Mouse (Mus musculus): ENCODE measurements at regions not wholly inside any gene's neighbourhood (a gene's known extent, or its start where the extent isn't known, plus 50 kb on each side); places are given as distances from the start of the nearest gene placed in this dataset.

DNA sequence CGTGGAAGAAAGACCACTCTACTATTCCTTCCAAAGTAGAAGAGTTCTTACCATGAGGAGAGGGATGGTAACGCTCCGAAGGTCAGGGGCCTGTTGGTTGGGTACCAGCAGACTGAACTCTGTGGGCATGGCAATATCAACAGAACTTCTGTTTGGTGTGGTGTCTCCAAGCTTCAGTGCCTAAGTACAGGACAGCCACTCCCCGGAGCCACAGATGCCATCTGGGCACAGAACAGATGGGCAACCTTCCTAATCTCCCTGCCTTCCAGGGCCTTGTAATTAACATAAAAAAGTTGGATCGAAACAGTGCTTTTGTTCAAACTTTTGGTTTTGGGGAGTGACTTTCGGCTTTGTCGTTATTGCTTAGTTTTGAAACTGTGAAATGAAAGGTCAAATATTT, 116.6 kb upstream of the Map3k1 start:
- no peak overlapping the region for H3K4me3 ChIP-seq (ENCODE audit: insufficient read depth, poor library complexity, severe bottlenecking)
- H3K79me3 ChIP-seq (ENCODE audit: low read depth): no peaks in the 10 kb centered on the region
- no peaks in the 10 kb centered on the region for H3K27me3 ChIP-seq (ENCODE audit: control insufficient read depth, insufficient read depth, insufficient read length)
- TF ChIP-seq USF1 (IDR thresholded peaks at IDR 0.05; ENCODE audit: low read depth): no peak
- no peak for TF ChIP-seq FOSL1 (IDR thresholded peaks at IDR 0.05; ENCODE audit: insufficient read depth, low read length, poor library complexity, severe bottlenecking)
- TF ChIP-seq MYOG (IDR thresholded peaks at IDR 0.05; ENCODE audit: control insufficient read depth, extremely low read depth, insufficient read length): no peak
- TF ChIP-seq MYOD1 (IDR thresholded peaks at IDR 0.05; ENCODE audit: control insufficient read depth, insufficient read length, low read depth): no peak
- TF ChIP-seq CEBPB (IDR thresholded peaks at IDR 0.05; ENCODE audit: low read depth): no peak
- no peak for TF ChIP-seq MAX (IDR thresholded peaks at IDR 0.05)
- TF ChIP-seq CTCF (IDR thresholded peaks at IDR 0.05; ENCODE audit: control insufficient read depth, insufficient read depth, insufficient read length): no peak
- no peaks in the 10 kb centered on the region for H3K36me3 ChIP-seq (ENCODE audit: control insufficient read depth, insufficient read depth)
- no peaks in the 10 kb centered on the region for H3K79me2 ChIP-seq (ENCODE audit: control insufficient read depth, insufficient read depth)
- H3ac ChIP-seq (ENCODE audit: control insufficient read depth, insufficient read length, low read depth): no peak overlapping the region

DNA sequence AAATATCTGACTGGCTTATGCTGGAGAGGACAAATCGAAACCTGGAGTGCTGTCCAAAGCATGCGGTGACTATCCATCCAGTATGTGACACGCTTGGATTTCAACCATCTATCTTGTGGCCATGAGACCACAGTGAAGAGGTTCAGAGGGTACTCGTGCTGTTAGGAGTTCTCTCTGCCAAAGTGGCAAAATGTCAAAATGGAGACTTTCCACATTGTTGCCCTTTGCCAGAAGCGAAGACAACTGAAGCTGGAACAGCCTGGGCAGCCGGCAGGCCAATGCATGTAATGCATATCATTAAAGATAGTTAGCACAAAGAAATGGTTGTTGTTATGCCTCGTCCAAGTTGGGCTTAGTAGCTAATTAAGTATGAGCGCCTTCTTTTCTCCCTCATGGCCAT, 118.0 kb upstream of the Map3k1 start:
- H3K36me3 ChIP-seq (ENCODE audit: control insufficient read depth, insufficient read depth): no peaks in the 10 kb centered on the region
- no peaks in the 10 kb centered on the region for H3K79me3 ChIP-seq (ENCODE audit: low read depth)
- H3K79me2 ChIP-seq (ENCODE audit: control insufficient read depth, insufficient read depth): no peaks in the 10 kb centered on the region
- no peaks in the 10 kb centered on the region for H3K27me3 ChIP-seq (ENCODE audit: control insufficient read depth, insufficient read depth, insufficient read length)
- no peak for TF ChIP-seq FOSL1 (IDR thresholded peaks at IDR 0.05; ENCODE audit: insufficient read depth, low read length, poor library complexity, severe bottlenecking)
- TF ChIP-seq USF1 (IDR thresholded peaks at IDR 0.05; ENCODE audit: low read depth): no peak
- TF ChIP-seq MYOD1 (IDR thresholded peaks at IDR 0.05; ENCODE audit: control insufficient read depth, insufficient read length, low read depth): no peak
- no peak for TF ChIP-seq CEBPB (IDR thresholded peaks at IDR 0.05; ENCODE audit: low read depth)
- TF ChIP-seq CTCF (IDR thresholded peaks at IDR 0.05; ENCODE audit: control insufficient read depth, insufficient read depth, insufficient read length): no peak
- H3K4me3 ChIP-seq (ENCODE audit: insufficient read depth, poor library complexity, severe bottlenecking): no peak overlapping the region
- H3ac ChIP-seq (ENCODE audit: control insufficient read depth, insufficient read length, low read depth): no peak overlapping the region

DNA sequence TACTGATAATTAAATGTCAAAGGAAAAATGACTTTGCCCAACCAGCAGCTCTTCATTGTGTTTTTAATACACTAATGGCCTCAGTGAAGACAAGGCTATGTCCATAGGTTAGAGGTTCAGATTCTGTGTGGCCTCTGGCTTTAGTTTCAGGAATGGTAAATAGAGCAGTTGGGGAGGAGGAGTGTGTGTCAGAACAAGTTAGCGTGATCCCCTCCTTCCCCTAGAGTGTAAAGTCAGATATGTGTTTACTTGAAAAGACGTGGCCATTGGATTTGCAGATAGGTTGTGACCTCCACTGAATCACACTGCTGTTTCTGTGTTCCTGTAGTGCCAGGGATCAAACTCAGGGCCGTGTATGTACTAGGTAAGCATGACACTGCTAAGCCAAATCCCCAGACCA, 118.7 kb upstream of the Map3k1 start:
- no peaks in the 10 kb centered on the region for H3K27me3 ChIP-seq (ENCODE audit: control insufficient read depth, insufficient read depth, insufficient read length)
- TF ChIP-seq MYOG (IDR thresholded peaks at IDR 0.05; ENCODE audit: control insufficient read depth, extremely low read depth, insufficient read length) (no peak), CTCF (IDR thresholded peaks at IDR 0.05; ENCODE audit: control insufficient read depth, insufficient read depth, insufficient read length) (no peak)
- H3K4me3 ChIP-seq (ENCODE audit: insufficient read depth, poor library complexity, severe bottlenecking): no peak overlapping the region
- no peaks in the 10 kb centered on the region for H3K79me3 ChIP-seq (ENCODE audit: low read depth)
- no peaks in the 10 kb centered on the region for H3K79me2 ChIP-seq (ENCODE audit: control insufficient read depth, insufficient read depth)
- H3ac ChIP-seq (ENCODE audit: control insufficient read depth, insufficient read length, low read depth): no peak overlapping the region
- H3K36me3 ChIP-seq (ENCODE audit: control insufficient read depth, insufficient read depth): no peaks in the 10 kb centered on the region

DNA sequence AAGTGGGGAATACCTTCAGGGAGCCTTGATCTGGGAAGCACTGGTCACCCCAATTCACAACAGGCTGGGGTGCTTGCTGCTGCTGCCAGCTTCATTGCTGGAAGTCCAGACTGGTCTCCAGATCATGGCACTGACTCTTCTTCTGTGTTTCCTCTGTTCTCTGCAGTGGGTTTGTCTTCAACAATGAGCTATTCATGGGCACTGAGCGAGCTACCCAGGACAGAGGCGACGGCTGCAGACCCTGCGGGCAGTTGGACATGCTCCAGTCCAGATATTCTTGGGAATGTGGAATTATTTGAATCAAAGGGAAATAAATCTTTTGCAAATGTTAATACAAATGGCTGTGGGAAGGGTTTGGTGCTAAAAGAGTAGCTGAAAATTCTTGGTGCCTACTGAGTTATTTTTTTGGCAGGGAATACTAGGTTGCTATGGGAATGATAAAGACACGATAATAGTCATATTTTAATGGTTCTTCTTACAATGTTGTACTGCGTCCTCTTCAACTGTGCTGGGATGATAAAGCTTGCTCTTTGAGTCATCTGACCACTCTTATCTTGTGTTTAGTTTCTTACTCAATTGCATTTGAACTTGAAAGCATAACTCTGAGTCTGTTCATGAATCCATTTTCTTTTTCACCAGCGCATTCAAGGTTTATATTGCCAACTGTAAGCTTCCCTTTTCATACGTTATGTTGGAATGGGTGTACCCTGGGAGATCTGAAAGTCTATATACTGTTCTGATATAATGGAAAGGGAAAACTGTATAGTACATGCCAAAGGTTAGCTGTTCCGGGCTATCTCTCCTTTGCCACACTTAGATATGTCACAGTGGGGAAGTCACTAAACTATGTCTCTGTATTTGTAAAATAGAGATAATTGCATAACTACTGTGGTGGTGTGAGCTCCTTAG, 120.1 kb upstream of the Map3k1 start:
- H3ac ChIP-seq (ENCODE audit: control insufficient read depth, insufficient read length, low read depth): no peak overlapping the region
- H3K79me3 ChIP-seq (ENCODE audit: low read depth): no peaks in the 10 kb centered on the region
- H3K4me3 ChIP-seq (ENCODE audit: insufficient read depth, poor library complexity, severe bottlenecking): no peak overlapping the region
- H3K27me3 ChIP-seq (ENCODE audit: control insufficient read depth, insufficient read depth, insufficient read length): no peaks in the 10 kb centered on the region
- H3K36me3 ChIP-seq (ENCODE audit: control insufficient read depth, insufficient read depth): no peaks in the 10 kb centered on the region
- TF ChIP-seq MYOD1 (IDR thresholded peaks at IDR 0.05; ENCODE audit: control insufficient read depth, insufficient read length, low read depth) (no peak), MYOG (IDR thresholded peaks at IDR 0.05; ENCODE audit: control insufficient read depth, extremely low read depth, insufficient read length) (no peak), CEBPB (IDR thresholded peaks at IDR 0.05; ENCODE audit: low read depth) (no peak), USF1 (IDR thresholded peaks at IDR 0.05; ENCODE audit: low read depth) (no peak), CTCF (IDR thresholded peaks at IDR 0.05; ENCODE audit: control insufficient read depth, insufficient read depth, insufficient read length) (no peak), FOSL1 (IDR thresholded peaks at IDR 0.05; ENCODE audit: insufficient read depth, low read length, poor library complexity, severe bottlenecking) (no peak), MAX (IDR thresholded peaks at IDR 0.05) (no peak)
- H3K79me2 ChIP-seq (ENCODE audit: control insufficient read depth, insufficient read depth): no peaks in the 10 kb centered on the region

DNA sequence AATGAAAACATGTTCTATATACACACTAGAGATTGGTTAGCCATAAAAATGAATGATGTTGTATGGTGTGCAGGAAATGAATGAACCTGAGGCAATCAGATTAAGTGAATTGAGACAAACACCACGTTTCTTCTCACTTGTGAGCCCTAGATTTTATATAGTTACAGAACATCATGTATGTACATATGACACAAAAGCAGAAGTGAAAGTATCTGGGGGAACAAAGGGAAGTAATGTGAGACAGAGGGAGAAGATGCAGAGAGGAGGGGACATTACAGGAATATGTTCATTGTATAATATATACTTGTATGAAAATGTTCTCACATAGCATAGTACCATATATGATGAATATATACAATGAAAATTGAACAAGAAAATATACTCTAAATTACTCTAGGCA, 121.1 kb upstream of the Map3k1 start:
- TF ChIP-seq CEBPB (IDR thresholded peaks at IDR 0.05; ENCODE audit: low read depth) (no peak), USF1 (IDR thresholded peaks at IDR 0.05; ENCODE audit: low read depth) (no peak), CTCF (IDR thresholded peaks at IDR 0.05; ENCODE audit: control insufficient read depth, insufficient read depth, insufficient read length) (no peak), MYOD1 (IDR thresholded peaks at IDR 0.05; ENCODE audit: control insufficient read depth, insufficient read length, low read depth) (no peak), MAX (IDR thresholded peaks at IDR 0.05) (no peak), FOSL1 (IDR thresholded peaks at IDR 0.05; ENCODE audit: insufficient read depth, low read length, poor library complexity, severe bottlenecking) (no peak), MYOG (IDR thresholded peaks at IDR 0.05; ENCODE audit: control insufficient read depth, extremely low read depth, insufficient read length) (no peak)
- H3K79me2 ChIP-seq (ENCODE audit: control insufficient read depth, insufficient read depth): no peaks in the 10 kb centered on the region
- no peaks in the 10 kb centered on the region for H3K27me3 ChIP-seq (ENCODE audit: control insufficient read depth, insufficient read depth, insufficient read length)

DNA sequence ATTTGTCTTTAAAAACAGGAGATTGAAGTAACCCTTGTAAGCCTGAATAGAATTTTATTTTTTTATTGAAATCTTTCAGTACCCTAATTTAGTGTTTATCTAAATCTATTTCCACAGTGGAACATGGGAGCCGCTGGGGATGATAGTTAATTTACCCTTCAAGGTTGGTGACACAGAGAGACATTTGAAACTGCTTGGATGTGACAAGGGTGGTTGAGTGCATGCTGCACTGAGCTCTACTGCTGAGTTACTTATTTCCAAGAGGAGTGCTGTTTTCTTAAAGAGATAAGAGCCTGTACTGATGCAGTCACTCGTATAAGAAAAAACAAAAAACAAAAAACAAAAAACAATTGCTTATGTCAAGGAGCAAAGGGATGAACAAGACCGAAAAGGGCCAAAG, 123.7 kb upstream of the Map3k1 start:
- Histone ChIP-seq H3ac (ENCODE audit: control insufficient read depth, insufficient read length, low read depth) (no peak overlapping the region), H3K79me2 (ENCODE audit: control insufficient read depth, insufficient read depth) (no peaks in the 10 kb centered on the region), H3K4me3 (ENCODE audit: insufficient read depth, poor library complexity, severe bottlenecking) (no peak overlapping the region), H3K36me3 (ENCODE audit: control insufficient read depth, insufficient read depth) (no peaks in the 10 kb centered on the region), H3K79me3 (ENCODE audit: low read depth) (no peaks in the 10 kb centered on the region), H3K27me3 (ENCODE audit: control insufficient read depth, insufficient read depth, insufficient read length) (no peaks in the 10 kb centered on the region)
- TF ChIP-seq MYOG (IDR thresholded peaks at IDR 0.05; ENCODE audit: control insufficient read depth, extremely low read depth, insufficient read length) (no peak), MYOD1 (IDR thresholded peaks at IDR 0.05; ENCODE audit: control insufficient read depth, insufficient read length, low read depth) (no peak), USF1 (IDR thresholded peaks at IDR 0.05; ENCODE audit: low read depth) (no peak), MAX (IDR thresholded peaks at IDR 0.05) (no peak), FOSL1 (IDR thresholded peaks at IDR 0.05; ENCODE audit: insufficient read depth, low read length, poor library complexity, severe bottlenecking) (no peak), CEBPB (IDR thresholded peaks at IDR 0.05; ENCODE audit: low read depth) (no peak)

More for the DNA sequence above, 121.1 kb upstream of the Map3k1 start:
- Histone ChIP-seq H3ac (ENCODE audit: control insufficient read depth, insufficient read length, low read depth) (no peak overlapping the region), H3K36me3 (ENCODE audit: control insufficient read depth, insufficient read depth) (no peaks in the 10 kb centered on the region), H3K4me3 (ENCODE audit: insufficient read depth, poor library complexity, severe bottlenecking) (no peak overlapping the region), H3K79me3 (ENCODE audit: low read depth) (no peaks in the 10 kb centered on the region)
